Mouse (Mus musculus) C2C12 (cell line): ENCODE results near the gene C130074G19Rik.

Experiments used
- CEBPB ChIP-seq: IDR thresholded peaks from one replicate; pipeline ENCODE4 v1.6.1; 2011; ENCODE audit warnings: low read depth, mild to moderate bottlenecking, control low read depth, moderate library complexity
- CTCF ChIP-seq: IDR thresholded peaks from one replicate; pipeline ENCODE4 v1.5.1; 2011; ENCODE audit not compliant: control insufficient read depth, insufficient read depth, insufficient read length
- USF1 ChIP-seq: IDR thresholded peaks from one replicate; pipeline ENCODE4 v1.6.1; 2011; ENCODE audit warnings: low read depth, mild to moderate bottlenecking, control low read depth, moderate library complexity

DNA sequence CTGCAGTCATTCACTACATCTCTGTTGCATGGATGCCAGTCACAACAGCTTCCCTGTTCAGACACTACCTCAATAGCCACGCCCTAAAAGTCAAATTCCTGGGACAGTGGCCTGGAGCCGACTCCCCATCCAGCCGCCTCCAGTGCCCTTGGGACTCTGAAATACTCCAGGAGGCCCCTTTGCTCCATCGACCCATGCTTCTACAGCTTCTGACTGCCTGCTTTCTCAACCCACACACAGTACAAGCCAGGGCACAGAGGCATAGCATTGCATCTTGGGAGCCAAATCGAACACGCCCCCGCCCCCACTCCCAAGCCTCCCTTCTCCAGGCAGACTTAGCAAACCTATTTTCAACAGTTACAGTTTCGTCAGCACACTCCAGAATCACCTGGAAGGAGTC lies 53.1 kb downstream of the C130074G19Rik start:
- no peak for TF ChIP-seq CTCF
- TF ChIP-seq USF1: no peak
- no peak for TF ChIP-seq CEBPB
